Mouse (Mus musculus): Measurements from ENCODE around the gene Clnk. TPM values are rescaled to one million over a fixed set of nuclear protein-coding genes. Genes with fewer than 3 reads are reported as not detected.
A peak's percentile ranks its signal among the peaks of the same experiment; 100 is the strongest.

Clnk gene
- total RNA-seq, 2 experiments from 2014 or later, result not detected

DNA sequence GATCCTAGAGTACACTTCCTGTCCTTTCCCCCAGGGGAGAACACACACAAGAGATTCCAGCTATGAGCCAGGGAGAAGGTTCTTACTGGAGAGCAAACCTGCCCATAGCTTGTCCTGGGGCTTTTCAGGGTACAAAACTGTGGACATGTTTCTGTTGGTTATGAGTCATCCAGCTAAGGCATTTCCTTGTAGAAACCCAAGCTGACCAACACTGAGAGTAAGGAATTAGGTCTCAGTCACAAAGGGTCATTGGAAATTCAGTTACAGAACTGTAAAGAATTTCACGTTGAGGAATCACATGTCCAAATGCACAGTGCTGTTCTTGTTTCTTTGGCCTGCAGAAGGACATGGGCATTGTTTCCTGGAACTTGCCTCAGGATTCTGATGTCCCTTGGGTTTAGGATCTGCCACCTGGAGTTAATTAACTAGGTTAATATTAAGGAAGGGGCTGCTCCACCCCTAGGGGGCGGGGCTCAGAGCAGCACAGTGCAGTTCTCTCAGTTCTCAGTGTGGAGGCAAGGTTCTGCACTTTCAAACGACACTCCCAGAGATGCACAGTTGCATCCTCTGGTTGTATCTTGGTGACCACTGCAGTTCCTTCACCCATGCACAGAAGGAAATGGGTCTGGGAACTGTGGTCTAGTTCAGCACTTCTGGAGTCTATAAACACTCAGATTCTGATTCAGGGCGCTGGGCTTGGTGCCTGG is 18.4 kb downstream of the Clnk start:
- intact Hi-C loops (cut with DNase I), result no loop called here
- DNase-seq (ENCODE audit: low spot score), result no peak

- no peak for DNase-seq (ENCODE audit: low spot score)
- intact Hi-C loops (cut with DNase I), result no loop called here
Measured at GRCm38 (mm10) chr5:38857591-38857990, 19.0 kb downstream of the Clnk start.

- intact Hi-C loops (cut with DNase I), result no loop called here
Measured at GRCm38 (mm10) chr5:38850171-38850570, 26.4 kb downstream of the Clnk start.

GRCm38 (mm10) chr5:38845529-38845928 is 31.1 kb downstream of the Clnk start:
- DNase-seq (ENCODE audit: low spot score), result no peak
- intact Hi-C loops (cut with DNase I), result no loop called here

More at GRCm38 (mm10) chr5:38850171-38850570, 26.4 kb downstream of the Clnk start:
- no peak for DNase-seq (ENCODE audit: low spot score)

- intact Hi-C loops (cut with DNase I), result no loop called here
- DNase-seq (ENCODE audit: low spot score), result no peak
Measured at GRCm38 (mm10) chr5:38844312-38844711, 32.3 kb downstream of the Clnk start.

DNA sequence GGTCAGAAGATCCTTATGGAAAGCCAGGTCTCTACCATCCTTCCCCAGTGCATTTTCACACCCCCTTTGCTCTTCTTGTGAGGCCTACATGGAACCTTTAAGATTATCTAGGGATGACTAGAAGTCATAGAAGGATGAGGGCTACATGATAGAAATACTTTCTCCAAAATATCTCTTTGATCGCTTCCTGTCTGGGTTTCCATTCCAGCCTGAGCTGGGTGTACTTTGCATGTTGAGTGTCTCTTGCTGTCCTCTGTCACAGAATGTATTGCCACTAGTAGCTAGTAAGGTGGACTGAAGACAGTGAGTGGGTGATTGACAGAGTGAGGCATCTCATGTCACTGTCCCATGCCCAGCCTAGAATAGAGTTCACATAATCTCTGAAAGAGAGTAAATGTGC is 36.6 kb downstream of the Clnk start:
- DNase-seq (ENCODE audit: low spot score), result no peak
- intact Hi-C loops (cut with DNase I), result no loop called here

DNA sequence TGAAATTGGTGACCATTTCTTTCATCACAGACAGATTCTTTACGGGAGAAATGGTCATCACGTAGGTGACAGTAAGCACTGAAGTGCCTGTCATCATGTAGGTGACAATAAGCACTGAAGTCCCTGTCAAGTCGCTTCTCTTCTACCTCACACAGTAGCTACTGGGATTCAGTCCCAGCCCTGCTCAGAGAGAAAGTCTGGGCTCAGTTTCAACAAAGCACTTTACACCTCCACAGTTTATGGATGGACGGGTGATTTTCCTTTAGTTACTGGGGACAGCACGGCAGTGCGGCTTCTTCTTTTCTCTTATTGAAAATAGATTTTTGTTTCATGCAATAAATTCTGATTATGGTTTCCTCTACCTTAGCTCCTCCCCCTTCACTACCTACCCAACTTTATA is 49.3 kb downstream of the Clnk start:
- intact Hi-C loops (cut with DNase I), result no loop called here
- DNase-seq (ENCODE audit: low spot score), result no peak

- intact Hi-C loops (cut with DNase I), result no loop called here
- no peak for DNase-seq (ENCODE audit: low spot score)
Measured at GRCm38 (mm10) chr5:38826586-38826985, 50.0 kb downstream of the Clnk start.

GRCm38 (mm10) chr5:38824132-38824965 is 52.3 kb downstream of the Clnk start:
- no peak for DNase-seq (ENCODE audit: low spot score)
- intact Hi-C loops (cut with DNase I), result no loop called here

- intact Hi-C loops (cut with DNase I), result no loop called here
- no peak for DNase-seq (ENCODE audit: low spot score)
Measured at GRCm38 (mm10) chr5:38813391-38814109, 63.1 kb downstream of the Clnk start.

DNA sequence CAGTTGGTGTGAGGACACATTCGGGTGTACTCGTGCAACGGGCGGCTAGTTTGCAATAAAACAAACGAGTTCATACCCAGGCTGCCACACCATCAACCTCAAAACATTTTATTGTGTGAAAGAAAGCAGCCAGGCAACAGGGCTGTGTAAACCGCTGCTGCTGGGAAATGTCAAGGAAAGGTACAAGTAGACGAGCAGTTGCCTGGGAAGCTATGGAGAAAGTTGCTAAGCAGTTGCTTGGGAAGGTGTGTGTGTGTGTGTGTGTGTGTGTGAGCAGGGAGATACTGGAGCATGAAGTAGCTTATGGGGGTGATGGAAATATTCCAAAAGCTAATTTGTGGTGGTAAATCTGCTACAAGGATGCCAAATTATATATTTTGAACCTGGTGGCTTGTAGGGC is 63.7 kb downstream of the Clnk start:
- intact Hi-C loops (cut with DNase I), result no loop called here
- DNase-seq (ENCODE audit: low spot score), result no peak

DNA sequence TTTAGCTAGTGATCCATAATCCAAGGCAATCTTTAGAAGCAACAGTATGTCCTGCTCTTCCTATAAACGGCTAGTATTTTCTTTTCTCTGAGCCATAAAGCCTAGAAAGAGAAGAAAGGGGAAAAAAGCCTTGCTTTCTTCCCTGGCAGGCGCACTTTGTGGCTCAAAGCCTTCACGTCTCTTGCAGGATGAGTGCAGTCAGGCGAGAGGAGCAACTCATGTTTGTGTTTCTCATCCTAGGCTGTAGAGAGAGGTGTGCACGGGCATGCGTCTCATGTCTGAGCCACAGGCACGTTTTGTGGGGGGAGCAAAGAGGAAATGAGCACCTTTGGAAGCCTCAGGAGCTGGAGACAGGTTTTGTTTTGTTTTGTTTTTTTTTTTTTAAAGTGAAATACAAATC is 64.2 kb downstream of the Clnk start:
- no peak for DNase-seq (ENCODE audit: low spot score)
- intact Hi-C loops (cut with DNase I), result no loop called here

GRCm38 (mm10) chr5:38798910-38799309 is 77.7 kb downstream of the Clnk start:
- no peak for DNase-seq (ENCODE audit: low spot score)
- intact Hi-C loops (cut with DNase I), result no loop called here

DNA sequence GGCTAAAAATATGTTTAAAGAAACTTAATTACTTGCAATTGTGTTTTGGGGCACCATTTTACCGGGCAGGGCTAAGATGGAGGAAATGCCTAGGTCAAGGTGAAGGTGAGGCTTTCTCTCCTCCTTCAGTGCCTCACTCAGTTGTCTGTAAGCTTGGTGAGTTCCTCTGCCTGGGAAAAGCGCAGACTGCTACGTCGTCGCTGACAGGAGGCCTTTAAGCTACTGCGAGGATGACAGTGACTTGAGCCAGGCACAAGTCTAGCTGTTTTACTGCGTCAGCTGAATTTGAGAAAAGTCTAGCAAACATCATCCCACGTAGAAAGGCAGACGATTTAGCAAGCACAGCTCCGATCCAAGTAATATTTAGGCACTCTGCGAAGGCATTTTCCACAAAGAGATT is 81.5 kb downstream of the Clnk start:
- intact Hi-C loops (cut with DNase I), result no loop called here
- DNase-seq (ENCODE audit: low spot score), result no peak

DNA sequence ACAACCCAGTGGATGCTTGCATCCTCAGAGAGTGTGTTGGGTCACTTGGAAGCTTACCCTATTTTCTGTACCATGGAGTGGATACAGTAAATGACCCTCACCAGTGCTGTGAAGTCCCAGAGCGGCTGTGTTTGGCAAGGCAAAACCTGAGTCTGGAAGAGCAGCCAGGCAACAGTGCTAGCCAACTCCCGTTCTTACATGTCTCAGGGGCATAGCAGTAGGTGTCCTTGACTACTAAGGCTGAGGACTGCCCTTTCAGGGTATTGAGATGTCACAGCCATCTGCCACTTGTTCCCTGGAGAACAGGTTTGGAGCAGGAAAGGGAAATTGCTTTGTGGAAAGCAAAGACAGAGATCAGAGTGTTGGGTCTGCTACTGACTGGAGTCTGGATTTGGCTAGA is 85.5 kb downstream of the Clnk start:
- intact Hi-C loops (cut with DNase I), result no loop called here
- no peak for DNase-seq (ENCODE audit: low spot score)

DNA sequence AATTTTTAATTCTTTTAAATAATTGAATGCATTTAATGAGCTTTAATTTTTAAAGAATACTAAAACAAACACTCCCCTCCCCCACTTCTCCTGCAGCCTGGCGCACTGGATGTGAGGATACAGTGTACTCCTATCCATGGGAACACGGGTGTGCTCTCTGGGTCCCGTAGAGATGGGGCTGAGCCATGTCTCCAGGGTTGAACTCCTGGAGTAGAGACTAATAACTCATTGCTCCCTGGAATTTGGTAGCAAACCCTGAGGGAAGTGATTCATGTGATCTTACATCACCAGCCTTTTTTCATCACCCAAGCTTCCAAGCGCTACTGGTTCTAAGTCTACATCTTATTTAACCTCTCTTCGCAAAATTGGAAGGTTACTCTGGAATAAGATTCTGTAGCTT is 87.8 kb downstream of the Clnk start:
- intact Hi-C loops (cut with DNase I), result no loop called here
- DNase-seq (ENCODE audit: low spot score), result no peak

- intact Hi-C loops (cut with DNase I), result no loop called here
- DNase-seq (ENCODE audit: low spot score), result no peak
Measured at GRCm38 (mm10) chr5:38787851-38788520, 88.6 kb downstream of the Clnk start.

GRCm38 (mm10) chr5:38786126-38786525 is 90.5 kb downstream of the Clnk start:
- no peak for DNase-seq (ENCODE audit: low spot score)
- intact Hi-C loops (cut with DNase I), result no loop called here

DNA sequence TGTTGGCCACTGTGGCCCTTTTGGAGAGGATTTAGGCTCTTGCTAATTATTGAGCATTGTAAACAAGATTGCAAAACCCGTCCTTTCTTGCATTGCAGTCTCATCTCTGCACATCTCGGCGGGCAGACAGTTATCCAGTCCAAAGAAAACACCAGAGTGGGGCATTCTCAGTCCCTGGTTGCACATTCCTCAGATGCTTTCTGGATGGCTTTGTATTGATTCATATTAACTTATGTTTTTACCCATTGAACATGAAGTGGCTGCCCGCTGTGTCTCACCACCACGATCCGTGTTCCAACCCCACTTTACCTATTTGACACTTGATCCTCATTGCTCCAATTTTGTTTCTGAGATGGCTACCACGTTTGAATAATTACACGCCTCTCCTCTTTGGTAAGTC is 90.9 kb downstream of the Clnk start:
- intact Hi-C loops (cut with DNase I), result no loop called here

GRCm38 (mm10) chr5:38781813-38782212 is 94.8 kb downstream of the Clnk start:
- DNase-seq (ENCODE audit: low spot score), result peak; percentile 8
- intact Hi-C loops (cut with DNase I), result loop anchor here (2.0 kb wide), 2 partner anchors 857 to 1179 kb away; no protein-coding TSS in a partner anchor

More for the DNA sequence above, 90.9 kb downstream of the Clnk start:
- no peak for DNase-seq (ENCODE audit: low spot score)

All from heart, postnatal 25 days (tissue).